Mouse (Mus musculus) ES-E14 (cell line): ENCODE results near the gene Ablim1.

Experiments used
- CHD2 ChIP-seq: IDR thresholded peaks from 2 replicates; pipeline ENCODE4 v1.6.1; 2014; ENCODE audit warnings: mild to moderate bottlenecking, low read depth, low read length, inconsistent platforms
- HCFC1 ChIP-seq: IDR thresholded peaks from 2 replicates; pipeline ENCODE4 v1.6.1; 2012; ENCODE audit warnings: low read length, inconsistent platforms, borderline replicate concordance; ENCODE audit not compliant: insufficient read depth
- MAFK ChIP-seq: IDR thresholded peaks from 2 replicates; pipeline ENCODE4 v1.6.1; 2014; ENCODE audit warnings: mild to moderate bottlenecking, low read depth, low read length, inconsistent platforms; ENCODE audit not compliant: insufficient read depth
- ZNF384 ChIP-seq: IDR thresholded peaks from 2 replicates; pipeline ENCODE4 v1.6.1; 2012; ENCODE audit warnings: low read depth, low read length, inconsistent platforms

DNA sequence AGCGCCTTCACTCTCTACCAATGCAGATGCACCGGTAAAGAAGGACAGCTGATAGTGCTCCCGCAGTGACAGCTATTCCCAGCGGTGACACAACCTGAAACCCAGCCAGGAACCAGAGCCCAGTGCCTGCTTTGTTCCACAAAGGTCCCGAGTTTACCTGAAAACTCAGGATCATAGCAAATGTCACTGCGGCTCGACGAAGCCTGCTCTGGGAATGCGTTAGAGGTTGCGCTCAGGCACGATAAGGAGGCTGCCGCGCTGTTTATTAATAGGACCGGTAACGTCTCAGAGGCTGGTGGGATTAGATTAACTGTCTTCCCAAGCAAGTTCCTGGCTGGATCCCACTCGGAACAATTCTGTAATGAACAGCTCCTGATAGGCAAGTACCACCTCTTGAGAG, 43.0 kb downstream of the Ablim1 start:
- TF ChIP-seq HCFC1 (no peak), CHD2 (no peak), ZNF384 (no peak), MAFK (no peak)
